Mouse (Mus musculus) forebrain, embryonic 13.5 days (tissue): ENCODE measurements at regions not wholly inside any gene's neighbourhood (a gene's known extent, or its start where the extent isn't known, plus 50 kb on each side); places are given as distances from the start of the nearest gene placed in this dataset.

Experiments
- ATAC-seq: fragments of 200-750 bp; cut with Nextera tagmentation; 2 replicates; pipeline ENCODE4 v1.8.0; 2017
- H3K27ac ChIP-seq: fragments of 300-500 bp; sonication (generic); 2 replicates; pipeline ENCODE4 v1.5.1; 2015; ENCODE audit warnings: inconsistent platforms, mild to moderate bottlenecking, moderate library complexity
- H3K27me3 ChIP-seq: fragments of 300-500 bp; sonication (generic); 2 replicates; pipeline ENCODE4 v1.6.1; 2015; ENCODE audit warnings: mild to moderate bottlenecking, inconsistent platforms
- H3K36me3 ChIP-seq: fragments of 300-500 bp; sonication (generic); 2 replicates; pipeline ENCODE4 v1.6.1; 2015; ENCODE audit warnings: mild to moderate bottlenecking, inconsistent platforms; ENCODE audit not compliant: poor library complexity, severe bottlenecking
- H3K4me1 ChIP-seq: fragments of 300-500 bp; sonication (generic); 2 replicates; pipeline ENCODE4 v1.6.1; 2015; ENCODE audit warnings: inconsistent platforms
- H3K4me2 ChIP-seq: fragments of 300-500 bp; sonication (generic); 2 replicates; pipeline ENCODE4 v1.6.1; 2015; ENCODE audit warnings: inconsistent platforms, mild to moderate bottlenecking, moderate library complexity
- H3K4me3 ChIP-seq: fragments of 300-500 bp; sonication (generic); 2 replicates; pipeline ENCODE4 v1.5.1; 2015; ENCODE audit warnings: mild to moderate bottlenecking, inconsistent platforms
- H3K9ac ChIP-seq: fragments of 300-500 bp; sonication (generic); 2 replicates; pipeline ENCODE4 v1.6.1; 2015; ENCODE audit warnings: mild to moderate bottlenecking, inconsistent platforms
- H3K9me3 ChIP-seq: fragments of 300-500 bp; sonication (generic); replicated peaks from 2 replicates; pipeline ENCODE4 v1.6.1; 2016; ENCODE audit warnings: inconsistent platforms
- WGBS: fragments of 180-500 bp; shearing (Covaris S2); methylation state at CpG from one replicate; pipeline ENCODE4 v1.1.7; 2015; 5-methylcytosine and 5-hydroxymethylcytosine counted together

- Histone ChIP-seq H3K4me2 (no peak overlapping the region), H3K9me3 (no peaks in the 10 kb centered on the region), H3K27ac (no peak overlapping the region), H3K4me1 (no peaks in the 10 kb centered on the region), H3K27me3 (no peaks in the 10 kb centered on the region), H3K9ac (no peak overlapping the region), H3K4me3 (no peak overlapping the region), H3K36me3 (no peaks in the 10 kb centered on the region)
- 60% methylated on average over 8 of the region's 8 CpGs for WGBS
- ATAC-seq: no peak
Measured at GRCm38 (mm10) chrX:12219474-12219873, 59.3 kb upstream of the Bcor start.

GRCm38 (mm10) chrX:12224314-12224713, 64.2 kb upstream of the Bcor start:
- ATAC-seq: no peak
- H3K9ac ChIP-seq: no peak overlapping the region
- no peaks in the 10 kb centered on the region for H3K27me3 ChIP-seq
- H3K4me2 ChIP-seq: no peak overlapping the region
- WGBS: 73% methylated on average over 4 of the region's 4 CpGs
- no peak overlapping the region for H3K4me3 ChIP-seq
- H3K4me1 ChIP-seq: peaks cover 10% of the 10 kb centered on the region; the same call in 1 of the 2 replicates
- H3K36me3 ChIP-seq: no peaks in the 10 kb centered on the region
- H3K9me3 ChIP-seq: no peaks in the 10 kb centered on the region
- no peak overlapping the region for H3K27ac ChIP-seq

GRCm38 (mm10) chrX:12225116-12225891, 65.1 kb upstream of the Bcor start:
- no peak overlapping the region for H3K27ac ChIP-seq
- H3K9ac ChIP-seq: no peak overlapping the region
- H3K9me3 ChIP-seq: no peaks in the 10 kb centered on the region
- peaks cover 10% of the 10 kb centered on the region; the same call in 1 of the 2 replicates for H3K4me1 ChIP-seq
- H3K4me3 ChIP-seq: peak overlapping the region; percentile 17; the same call in 1 of the 2 replicates
- H3K27me3 ChIP-seq: no peaks in the 10 kb centered on the region
- ATAC-seq: peak; percentile 53; the same call in 1 of the 2 replicates
- WGBS: 10% methylated on average over 18 of the region's 19 CpGs
- peak overlapping the region; percentile 47 for H3K4me2 ChIP-seq
- H3K36me3 ChIP-seq: no peaks in the 10 kb centered on the region

GRCm38 (mm10) chrX:12225892-12226206, 65.7 kb upstream of the Bcor start:
- 27% methylated on average over 3 of the region's 3 CpGs for WGBS
- peaks cover 10% of the 10 kb centered on the region; the same call in 1 of the 2 replicates for H3K4me1 ChIP-seq
- H3K4me3 ChIP-seq: no peak overlapping the region
- H3K27ac ChIP-seq: no peak overlapping the region
- ATAC-seq: no peak
- no peak overlapping the region for H3K9ac ChIP-seq
- H3K36me3 ChIP-seq: no peaks in the 10 kb centered on the region
- no peaks in the 10 kb centered on the region for H3K27me3 ChIP-seq
- peak overlapping the region; percentile 47 for H3K4me2 ChIP-seq
- H3K9me3 ChIP-seq: no peaks in the 10 kb centered on the region

GRCm38 (mm10) chrX:12240505-12241011, 80.4 kb upstream of the Bcor start:
- Histone ChIP-seq H3K4me3 (no peak overlapping the region), H3K36me3 (no peaks in the 10 kb centered on the region), H3K9me3 (no peaks in the 10 kb centered on the region), H3K9ac (no peak overlapping the region), H3K27ac (no peak overlapping the region), H3K4me2 (no peak overlapping the region), H3K4me1 (peaks cover 6% of the 10 kb centered on the region), H3K27me3 (no peaks in the 10 kb centered on the region)
- no peak for ATAC-seq
- 51% methylated on average over 4 of the region's 4 CpGs for WGBS

- no peak for ATAC-seq
- no peaks in the 10 kb centered on the region for H3K9me3 ChIP-seq
- H3K4me3 ChIP-seq: no peak overlapping the region
- no peak overlapping the region for H3K27ac ChIP-seq
- no peaks in the 10 kb centered on the region for H3K27me3 ChIP-seq
- 39% methylated on average over 4 of the region's 4 CpGs for WGBS
- no peak overlapping the region for H3K4me2 ChIP-seq
- H3K4me1 ChIP-seq: peaks cover 6% of the 10 kb centered on the region
- H3K9ac ChIP-seq: no peak overlapping the region
- no peaks in the 10 kb centered on the region for H3K36me3 ChIP-seq
Measured at GRCm38 (mm10) chrX:12241751-12242150, 81.6 kb upstream of the Bcor start.

GRCm38 (mm10) chrX:12249071-12249470, 88.9 kb upstream of the Bcor start:
- H3K36me3 ChIP-seq: no peaks in the 10 kb centered on the region
- ATAC-seq: no peak

GRCm38 (mm10) chrX:12249911-12250310, 89.8 kb upstream of the Bcor start:
- Histone ChIP-seq H3K9me3 (no peaks in the 10 kb centered on the region), H3K36me3 (no peaks in the 10 kb centered on the region), H3K27ac (no peak overlapping the region), H3K27me3 (no peaks in the 10 kb centered on the region), H3K4me3 (no peak overlapping the region), H3K4me2 (no peak overlapping the region), H3K9ac (no peak overlapping the region), H3K4me1 (peaks cover 3% of the 10 kb centered on the region; the same call in 1 of the 2 replicates)
- 82% methylated on average over 4 of the region's 4 CpGs for WGBS
- no peak for ATAC-seq

More at GRCm38 (mm10) chrX:12249071-12249470, 88.9 kb upstream of the Bcor start:
- Histone ChIP-seq H3K27ac (no peak overlapping the region), H3K4me2 (no peak overlapping the region), H3K4me1 (peaks cover 3% of the 10 kb centered on the region; the same call in 1 of the 2 replicates), H3K9me3 (no peaks in the 10 kb centered on the region), H3K9ac (no peak overlapping the region), H3K4me3 (no peak overlapping the region), H3K27me3 (no peaks in the 10 kb centered on the region)
- WGBS: 81% methylated on average over 4 of the region's 4 CpGs

- Histone ChIP-seq H3K27me3 (no peaks in the 10 kb centered on the region), H3K36me3 (no peaks in the 10 kb centered on the region), H3K4me3 (peak overlapping the region; percentile 25), H3K4me1 (peaks cover 3% of the 10 kb centered on the region; the same call in 1 of the 2 replicates), H3K4me2 (peak overlapping the region; percentile 55), H3K9me3 (no peaks in the 10 kb centered on the region), H3K9ac (no peak overlapping the region), H3K27ac (peak overlapping the region; percentile 35; the same call in 1 of the 2 replicates)
- ATAC-seq: peak; percentile 74
- WGBS: 11% methylated on average over 32 of the region's 32 CpGs
Measured at GRCm38 (mm10) chrX:12251853-12252679, 91.9 kb upstream of the Bcor start.

GRCm38 (mm10) chrX:12252680-12253021, 92.5 kb upstream of the Bcor start:
- H3K9ac ChIP-seq: no peak overlapping the region
- no peak overlapping the region for H3K27ac ChIP-seq
- no peaks in the 10 kb centered on the region for H3K9me3 ChIP-seq
- H3K4me1 ChIP-seq: peaks cover 3% of the 10 kb centered on the region; the same call in 1 of the 2 replicates
- peak; percentile 57 for ATAC-seq
- H3K4me3 ChIP-seq: peak overlapping the region; percentile 25
- H3K27me3 ChIP-seq: no peaks in the 10 kb centered on the region
- 15% methylated on average over 16 of the region's 16 CpGs for WGBS
- H3K36me3 ChIP-seq: no peaks in the 10 kb centered on the region
- H3K4me2 ChIP-seq: peak overlapping the region; percentile 55

- H3K9ac ChIP-seq: no peak overlapping the region
- H3K9me3 ChIP-seq: no peaks in the 10 kb centered on the region
- no peaks in the 10 kb centered on the region for H3K36me3 ChIP-seq
- H3K4me3 ChIP-seq: no peak overlapping the region
- 69% methylated on average over 8 of the region's 8 CpGs for WGBS
- H3K27ac ChIP-seq: no peak overlapping the region
- no peaks in the 10 kb centered on the region for H3K27me3 ChIP-seq
- peaks cover 2% of the 10 kb centered on the region; the same call in 1 of the 2 replicates for H3K4me1 ChIP-seq
- no peak for ATAC-seq
- no peak overlapping the region for H3K4me2 ChIP-seq
Measured at GRCm38 (mm10) chrX:12256758-12257157, 96.6 kb upstream of the Bcor start.

GRCm38 (mm10) chrX:12263834-12264233, 103.7 kb upstream of the Bcor start:
- WGBS: 84% methylated on average over 6 of the region's 6 CpGs
- no peak overlapping the region for H3K27ac ChIP-seq
- H3K27me3 ChIP-seq: no peaks in the 10 kb centered on the region
- no peak overlapping the region for H3K4me3 ChIP-seq
- ATAC-seq: no peak
- H3K36me3 ChIP-seq: no peaks in the 10 kb centered on the region
- no peak overlapping the region for H3K4me2 ChIP-seq
- no peaks in the 10 kb centered on the region for H3K4me1 ChIP-seq
- no peaks in the 10 kb centered on the region for H3K9me3 ChIP-seq
- no peak overlapping the region for H3K9ac ChIP-seq
